Mouse (Mus musculus): ENCODE measurements around the gene Dnajc8. TPM values are rescaled to one million over a fixed set of nuclear protein-coding genes. Genes with fewer than 3 reads are reported as not detected.

Dnajc8 gene
- total and polyA plus RNA-seq, 3 experiments: 213 to 337 (median 240) TPM

DNA sequence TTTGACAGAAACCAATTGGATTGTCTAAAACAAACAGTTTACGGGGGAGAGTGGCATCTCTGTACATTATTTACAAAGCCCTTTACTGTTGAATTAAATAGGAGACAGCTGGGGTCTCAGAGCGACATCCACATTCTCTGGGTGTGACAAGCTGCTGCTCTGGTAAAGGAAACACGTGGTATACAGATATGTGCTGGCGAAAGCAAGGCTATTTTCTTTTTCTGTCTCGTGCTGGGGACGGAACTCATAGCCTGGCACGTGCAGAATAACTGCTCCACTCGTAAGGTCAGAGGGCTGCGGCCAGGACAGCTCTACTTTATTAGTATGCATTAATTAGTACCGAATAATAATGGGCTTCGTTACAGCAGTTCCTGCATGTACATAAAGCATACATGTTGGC is 38.0 kb downstream of the Dnajc8 start:
- DNase-seq (ENCODE audit: low spot score) (no peak), ATAC-seq (ENCODE audit: extremely low read depth, insufficient number of reproducible peaks, low FRiP score, poor library complexity, severe bottlenecking) (no peak)
- Histone ChIP-seq H3K36me3 (replicated peaks) (no peaks in the 10 kb centered on the region), H3K9me3 (replicated peaks) (peaks cover 4% of the 10 kb centered on the region; the same call in 1 of the 2 replicates), H3K4me1 (ENCODE audit: insufficient read depth, low read depth, low read length) (peaks cover 5% of the 10 kb centered on the region; the same call in 1 of the 2 replicates), H3K27me3 (ENCODE audit: insufficient read depth, low read length) (peaks cover 15% of the 10 kb centered on the region), H3K4me3 (ENCODE audit: low read depth, low read length) (no peak overlapping the region)
- TF ChIP-seq TAL1 (conservative IDR thresholded peaks at IDR 0.05; ENCODE audit: low read depth, low read length) (no peak), GATA2 (IDR thresholded peaks at IDR 0.05; ENCODE audit: borderline replicate concordance, low read depth, low read length) (no peak), CTCF (IDR thresholded peaks at IDR 0.05; ENCODE audit: low read depth, low read length) (no peak), GATA1 (IDR thresholded peaks at IDR 0.05; ENCODE audit: borderline replicate concordance, low read length) (no peak), POLR2AphosphoS5 (IDR thresholded peaks at IDR 0.05; ENCODE audit: insufficient replicate concordance, low read depth, low read length) (no peak)

DNA sequence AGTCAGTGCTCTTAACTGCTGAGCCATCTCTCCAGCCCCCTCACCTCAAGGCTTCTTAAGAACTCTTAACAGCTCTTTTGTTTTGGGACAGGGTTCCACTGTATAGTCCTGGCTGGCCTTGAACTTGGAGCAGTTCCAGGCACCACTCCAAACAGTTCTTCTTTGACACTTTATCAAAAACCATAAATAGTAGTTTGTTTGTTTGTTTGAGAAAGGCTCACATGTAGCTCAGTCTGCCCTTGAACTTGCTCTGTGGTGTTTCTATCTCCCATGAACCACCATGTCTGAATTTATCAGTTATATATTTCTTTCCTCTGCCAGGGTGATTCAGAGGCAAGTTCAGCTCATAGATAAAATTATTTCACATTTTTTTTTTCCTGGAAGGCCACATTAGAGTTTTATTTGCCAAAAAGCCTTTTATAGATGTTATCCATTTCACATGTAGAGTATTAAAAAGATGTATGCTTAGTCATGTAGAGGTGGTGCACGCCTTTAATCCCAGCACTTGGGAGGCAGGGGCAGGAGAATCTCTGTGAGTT is 39.5 kb downstream of the Dnajc8 start:
- no peaks in the 10 kb centered on the region for H3K9me3 ChIP-seq (replicated peaks)
- TF ChIP-seq GATA2 (IDR thresholded peaks at IDR 0.05; ENCODE audit: borderline replicate concordance, low read depth, low read length) (no peak), POLR2AphosphoS5 (IDR thresholded peaks at IDR 0.05; ENCODE audit: insufficient replicate concordance, low read depth, low read length) (no peak), TAL1 (conservative IDR thresholded peaks at IDR 0.05; ENCODE audit: low read depth, low read length) (no peak), GATA1 (IDR thresholded peaks at IDR 0.05; ENCODE audit: borderline replicate concordance, low read length) (no peak), CTCF (IDR thresholded peaks at IDR 0.05; ENCODE audit: low read depth, low read length) (no peak)
- peaks cover 12% of the 10 kb centered on the region for H3K4me1 ChIP-seq (ENCODE audit: insufficient read depth, low read depth, low read length)
- H3K27me3 ChIP-seq (ENCODE audit: insufficient read depth, low read length): peaks cover 19% of the 10 kb centered on the region
- H3K36me3 ChIP-seq (replicated peaks): no peaks in the 10 kb centered on the region
- H3K4me3 ChIP-seq (ENCODE audit: low read depth, low read length): no peak overlapping the region
- DNase-seq (ENCODE audit: low spot score): no peak
- no peak for ATAC-seq (ENCODE audit: extremely low read depth, insufficient number of reproducible peaks, low FRiP score, poor library complexity, severe bottlenecking)

DNA sequence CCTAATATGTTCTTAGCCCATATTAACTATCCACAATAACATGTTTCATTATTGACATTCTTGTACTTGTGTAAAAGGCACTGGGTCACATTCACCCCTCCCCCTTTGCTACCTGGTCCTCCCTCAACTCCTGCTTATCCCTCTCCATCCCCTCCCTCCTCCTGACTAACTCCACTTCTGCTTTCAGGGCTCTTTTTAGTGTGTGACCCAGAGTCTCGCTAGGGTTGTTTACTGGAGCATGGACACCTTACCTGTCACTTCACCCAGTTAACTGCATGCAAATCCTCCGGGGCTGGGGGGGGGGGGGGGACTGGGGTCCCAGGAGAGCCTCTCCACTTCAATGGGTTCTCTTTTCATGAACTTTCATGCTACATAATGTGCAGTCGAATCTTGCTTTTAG is 48.4 kb downstream of the Dnajc8 start:
- 0 out of 2 replicates have a peak, but pooled peaks cover 5% of the 10 kb centered on the region for H3K9me3 ChIP-seq (replicated peaks)

DNA sequence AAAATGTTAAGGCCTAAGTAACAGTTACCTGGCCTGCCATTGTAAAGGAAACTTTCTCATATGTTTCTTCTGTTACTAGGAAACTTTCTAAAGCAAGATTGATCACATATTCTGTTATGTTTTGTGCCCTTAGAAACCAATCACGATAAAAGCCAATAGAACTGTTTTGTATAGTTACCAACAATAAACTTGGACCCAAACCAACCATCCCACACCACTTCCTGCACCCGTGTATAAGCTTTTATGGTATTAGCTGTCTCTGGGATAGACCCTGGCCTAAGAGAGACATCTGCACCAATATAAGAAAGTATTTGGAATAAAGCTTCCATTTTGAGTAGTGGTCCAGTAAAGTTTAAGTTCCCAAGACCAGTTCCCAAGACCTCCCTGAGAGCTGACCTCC is 49.6 kb downstream of the Dnajc8 start:
- H3K4me3 ChIP-seq (ENCODE audit: low read depth, low read length): no peak overlapping the region

More for the DNA sequence above, 48.4 kb downstream of the Dnajc8 start:
- H3K4me3 ChIP-seq (ENCODE audit: low read depth, low read length): no peak overlapping the region
- H3K27me3 ChIP-seq (ENCODE audit: insufficient read depth, low read length): peaks cover 54% of the 10 kb centered on the region
- ATAC-seq (ENCODE audit: extremely low read depth, insufficient number of reproducible peaks, low FRiP score, poor library complexity, severe bottlenecking) (no peak), DNase-seq (ENCODE audit: low spot score) (no peak)
- no peaks in the 10 kb centered on the region for H3K36me3 ChIP-seq (replicated peaks)
- peaks cover 14% of the 10 kb centered on the region for H3K4me1 ChIP-seq (ENCODE audit: insufficient read depth, low read depth, low read length)
- no peak for TF ChIP-seq TAL1 (conservative IDR thresholded peaks at IDR 0.05; ENCODE audit: low read depth, low read length)
- TF ChIP-seq GATA2 (IDR thresholded peaks at IDR 0.05; ENCODE audit: borderline replicate concordance, low read depth, low read length): no peak
- no peak for TF ChIP-seq CTCF (IDR thresholded peaks at IDR 0.05; ENCODE audit: low read depth, low read length)
- TF ChIP-seq GATA1 (IDR thresholded peaks at IDR 0.05; ENCODE audit: borderline replicate concordance, low read length): no peak
- TF ChIP-seq POLR2AphosphoS5 (IDR thresholded peaks at IDR 0.05; ENCODE audit: insufficient replicate concordance, low read depth, low read length): no peak

DNA sequence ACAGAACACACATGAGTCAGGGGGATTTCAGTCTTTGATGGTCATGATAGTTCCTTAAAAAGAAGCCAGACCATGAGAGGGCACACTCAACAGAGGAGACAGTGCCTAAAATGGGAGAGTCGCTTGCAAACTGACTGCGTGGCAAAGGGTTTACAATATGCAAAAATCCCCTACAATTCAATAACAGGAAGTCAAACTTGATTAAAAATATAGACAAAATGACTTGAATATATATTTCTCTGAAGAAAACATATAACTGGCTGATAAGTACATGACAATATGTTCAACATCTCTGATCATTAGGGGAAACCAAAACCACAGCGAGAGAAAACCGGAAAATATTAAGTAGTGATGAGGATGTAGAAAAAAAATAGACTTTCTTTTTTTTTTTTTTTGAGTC is 50.9 kb downstream of the Dnajc8 start:
- Histone ChIP-seq H3K36me3 (replicated peaks) (no peaks in the 10 kb centered on the region), H3K4me1 (ENCODE audit: insufficient read depth, low read depth, low read length) (0 out of 2 replicates have a peak, but pooled peaks cover 5% of the 10 kb centered on the region), H3K9me3 (replicated peaks) (no peaks in the 10 kb centered on the region), H3K4me3 (ENCODE audit: low read depth, low read length) (no peak overlapping the region), H3K27me3 (ENCODE audit: insufficient read depth, low read length) (peaks cover 55% of the 10 kb centered on the region)
- no peak for DNase-seq (ENCODE audit: low spot score)
- ATAC-seq (ENCODE audit: extremely low read depth, insufficient number of reproducible peaks, low FRiP score, poor library complexity, severe bottlenecking): no peak
- TF ChIP-seq POLR2AphosphoS5 (IDR thresholded peaks at IDR 0.05; ENCODE audit: insufficient replicate concordance, low read depth, low read length) (no peak), TAL1 (conservative IDR thresholded peaks at IDR 0.05; ENCODE audit: low read depth, low read length) (no peak), CTCF (IDR thresholded peaks at IDR 0.05; ENCODE audit: low read depth, low read length) (no peak)

More for the DNA sequence above, 49.6 kb downstream of the Dnajc8 start:
- ATAC-seq (ENCODE audit: extremely low read depth, insufficient number of reproducible peaks, low FRiP score, poor library complexity, severe bottlenecking): no peak
- H3K36me3 ChIP-seq (replicated peaks): no peaks in the 10 kb centered on the region
- TF ChIP-seq GATA1 (IDR thresholded peaks at IDR 0.05; ENCODE audit: borderline replicate concordance, low read length): no peak
- no peak for TF ChIP-seq POLR2AphosphoS5 (IDR thresholded peaks at IDR 0.05; ENCODE audit: insufficient replicate concordance, low read depth, low read length)
- no peak for TF ChIP-seq CTCF (IDR thresholded peaks at IDR 0.05; ENCODE audit: low read depth, low read length)
- no peak for TF ChIP-seq GATA2 (IDR thresholded peaks at IDR 0.05; ENCODE audit: borderline replicate concordance, low read depth, low read length)
- TF ChIP-seq TAL1 (conservative IDR thresholded peaks at IDR 0.05; ENCODE audit: low read depth, low read length): no peak
- H3K9me3 ChIP-seq (replicated peaks): 0 out of 2 replicates have a peak, but pooled peaks cover 5% of the 10 kb centered on the region
- peaks cover 5% of the 10 kb centered on the region; the same call in 1 of the 2 replicates for H3K4me1 ChIP-seq (ENCODE audit: insufficient read depth, low read depth, low read length)
- no peak for DNase-seq (ENCODE audit: low spot score)
- H3K27me3 ChIP-seq (ENCODE audit: insufficient read depth, low read length): peaks cover 58% of the 10 kb centered on the region

DNA sequence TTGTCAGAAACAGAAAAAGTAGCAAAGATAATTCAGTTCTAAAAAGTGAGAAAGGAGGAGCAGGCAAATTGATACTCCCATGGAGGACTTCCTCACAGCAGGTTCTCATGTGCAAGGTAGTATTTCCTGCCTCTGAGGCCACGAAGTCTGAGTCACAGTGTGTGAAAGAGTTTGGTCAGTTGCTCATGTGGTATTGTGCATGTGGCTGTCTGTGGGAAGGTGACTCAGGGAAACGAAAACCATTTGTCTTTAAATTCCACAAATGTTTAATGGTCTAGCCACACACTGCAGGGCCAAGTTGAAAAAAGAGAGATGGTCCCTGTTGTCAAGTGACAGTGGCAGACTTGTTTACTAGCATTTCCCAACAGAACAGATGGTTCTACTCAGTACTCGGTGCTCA is 53.2 kb downstream of the Dnajc8 start:
- H3K27me3 ChIP-seq (ENCODE audit: insufficient read depth, low read length): peaks cover 53% of the 10 kb centered on the region
- ATAC-seq (ENCODE audit: extremely low read depth, insufficient number of reproducible peaks, low FRiP score, poor library complexity, severe bottlenecking) (no peak), DNase-seq (ENCODE audit: low spot score) (no peak)
- TF ChIP-seq GATA1 (IDR thresholded peaks at IDR 0.05; ENCODE audit: borderline replicate concordance, low read length): no peak
- TF ChIP-seq GATA2 (IDR thresholded peaks at IDR 0.05; ENCODE audit: borderline replicate concordance, low read depth, low read length): no peak
- no peak for TF ChIP-seq CTCF (IDR thresholded peaks at IDR 0.05; ENCODE audit: low read depth, low read length)
- TF ChIP-seq POLR2AphosphoS5 (IDR thresholded peaks at IDR 0.05; ENCODE audit: insufficient replicate concordance, low read depth, low read length): no peak
- TF ChIP-seq TAL1 (conservative IDR thresholded peaks at IDR 0.05; ENCODE audit: low read depth, low read length): no peak
- H3K36me3 ChIP-seq (replicated peaks): no peaks in the 10 kb centered on the region
- no peaks in the 10 kb centered on the region for H3K9me3 ChIP-seq (replicated peaks)
- H3K4me3 ChIP-seq (ENCODE audit: low read depth, low read length): no peak overlapping the region
- H3K4me1 ChIP-seq (ENCODE audit: insufficient read depth, low read depth, low read length): 0 out of 2 replicates have a peak, but pooled peaks cover 5% of the 10 kb centered on the region

Measured in G1E (cell line).